Comparison of ENCODE assay signal across 24 mouse cellular contexts in genomic region chr6:135268392-135268791, GRCm38 (mm10). TPM values are rescaled to one million over a fixed set of nuclear protein-coding genes. Genes with fewer than 3 reads are reported as not detected.
"Had no signal": no experiment of that assay in that cellular context is flagged by ENCODE, and none has a peak within 500 bp of the region (broad histone marks: within the 10 kb centered on the region; RNA-seq: fewer than 3 reads in every experiment).

No protein-coding gene starts in this region.

- H3K4me2 ChIP-seq: kidney, embryonic 15.5 days; limb, embryonic 13.5 days; midbrain, embryonic 11.5 days had no signal

- H3K9me3 ChIP-seq: kidney, embryonic 15.5 days; limb, embryonic 13.5 days had no signal

- DNase-seq: kidney, postnatal 10 days; kidney, postnatal 36 days; layer of hippocampus, postnatal 36 days; liver; liver, postnatal 0 days; lung, postnatal 14 days; lung, postnatal 4 days; midbrain, embryonic 14.5 days; thymus, adult 18-20 months; thymus, postnatal 36 days had no signal

- ATAC-seq: liver, postnatal 0 days had no signal

- H3K4me3 ChIP-seq: kidney, embryonic 15.5 days; left cerebral cortex, adult 2 months; limb, embryonic 13.5 days had no signal

- H3K36me3 ChIP-seq: kidney, embryonic 15.5 days; limb, embryonic 13.5 days had no signal

- H3K27ac ChIP-seq: kidney, embryonic 15.5 days; left cerebral cortex, adult 2 months; limb, embryonic 13.5 days; liver, embryonic 14.5 days had no signal

- H3K27me3 ChIP-seq: kidney, embryonic 15.5 days; limb, embryonic 13.5 days had no signal

- H3K9ac ChIP-seq: kidney, embryonic 15.5 days; limb, embryonic 13.5 days; liver, embryonic 14.5 days; liver, postnatal 0 days had no signal

RNA-seq across cellular contexts. Expression of gene Gsg1, which starts 14.2 kb away (rescaled TPM):
- total RNA-seq: layer of hippocampus, postnatal 10 days; left cerebral cortex, adult 2 months; left cerebral cortex, postnatal 10 days; left cerebral cortex, postnatal 36 days; megakaryocyte progenitor cell, adult 5-6 weeks; megakaryocyte-erythroid progenitor cell, adult 5-6 weeks had no signal

RNA-seq across cellular contexts. Expression of gene Pbp2, which starts 41.8 kb away (rescaled TPM):
- total RNA-seq: layer of hippocampus, postnatal 36 days; left cerebral cortex, postnatal 10 days; megakaryocyte progenitor cell, adult 5-6 weeks; megakaryocyte-erythroid progenitor cell, adult 5-6 weeks; midbrain, postnatal 0 days had no signal
- polyA plus RNA-seq: liver, embryonic 14.5 days; liver, postnatal 0 days; midbrain, embryonic 11.5 days; midbrain, embryonic 14.5 days; midbrain, postnatal 0 days; neural tube, embryonic 11.5 days; small intestine, adult 2 months; spleen, adult 2 months had no signal
